Mouse (Mus musculus): ENCODE measurements around the gene Tmem86b.
"Not testable (repeated sequence)": the region's sequence is repeated elsewhere in the genome, so short reads cannot be mapped to it uniquely, and the experiment has no call there.

Gene Tmem86b

GRCm38 (mm10) chr7:4651581-4651980, 20.4 kb upstream of the Tmem86b start:
- intact Hi-C loops (cut with DNase I), result no loop called here

- intact Hi-C loops (cut with DNase I), result no loop called here
These were observed 16.8 kb upstream of the Tmem86b start for GRCm38 (mm10) chr7:4647992-4648391.

DNA sequence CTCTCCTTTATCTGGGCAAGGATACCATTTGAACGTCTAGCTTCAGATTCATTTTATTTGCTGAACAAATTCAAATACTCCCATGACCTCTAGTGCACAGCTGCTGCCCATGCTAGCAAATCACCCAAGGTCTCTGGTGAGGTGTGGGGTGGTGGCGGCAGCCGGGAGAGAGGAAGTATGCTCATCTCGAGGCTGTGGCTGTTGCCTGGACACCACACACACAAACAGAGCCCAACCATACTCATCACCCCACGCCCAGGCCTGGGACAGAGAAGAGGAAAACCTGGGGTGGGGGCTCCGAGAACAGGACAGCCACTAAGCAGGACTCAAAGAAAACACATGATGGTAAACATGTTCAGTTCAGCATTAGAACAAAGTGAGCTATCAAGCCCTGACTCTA, 16.1 kb upstream of the Tmem86b start:
- intact Hi-C loops (cut with DNase I), result no loop called here

GRCm38 (mm10) chr7:4646806-4647205, 15.6 kb upstream of the Tmem86b start:
- intact Hi-C loops (cut with DNase I), result no loop called here

DNA sequence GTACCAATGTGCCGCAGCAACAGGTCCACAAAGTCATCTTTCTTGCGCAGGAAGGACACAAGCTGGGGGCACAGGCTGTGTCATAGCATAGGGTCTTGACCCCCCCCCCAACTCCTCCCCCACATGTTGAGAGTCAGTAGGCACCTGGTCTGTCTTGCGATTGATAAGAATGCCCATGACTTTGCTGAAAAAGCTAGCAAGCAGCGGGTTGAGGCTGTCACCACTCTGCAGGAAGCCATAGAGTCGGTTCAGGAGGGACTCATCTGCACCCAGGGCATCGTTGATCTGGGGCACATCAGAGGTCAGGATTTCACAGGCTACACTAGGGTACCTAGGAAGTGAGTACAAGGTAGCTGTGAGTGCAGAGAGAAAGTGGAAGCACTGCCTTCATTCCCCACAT, 12.0 kb upstream of the Tmem86b start:
- intact Hi-C loops (cut with DNase I), result no loop called here

DNA sequence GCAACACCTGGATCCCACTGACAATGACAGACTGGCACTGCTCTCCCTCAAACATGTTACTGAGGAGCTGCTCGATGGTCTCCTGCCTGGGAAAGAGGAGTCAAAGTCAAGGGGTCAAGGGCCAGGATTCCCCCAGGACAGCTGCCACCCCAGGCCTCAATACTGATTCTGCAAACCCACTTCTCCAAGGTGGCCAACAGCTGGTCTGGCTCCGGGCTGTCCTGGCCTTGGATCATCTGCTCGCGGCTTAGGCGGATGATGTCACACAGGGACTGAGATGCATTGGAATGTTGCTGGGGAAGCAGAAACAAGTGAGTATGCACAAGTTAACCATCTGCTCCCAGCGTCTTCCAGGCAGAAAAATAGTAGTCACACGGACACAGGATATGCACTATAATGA, 10.7 kb upstream of the Tmem86b start:
- intact Hi-C loops (cut with DNase I), result no loop called here

DNA sequence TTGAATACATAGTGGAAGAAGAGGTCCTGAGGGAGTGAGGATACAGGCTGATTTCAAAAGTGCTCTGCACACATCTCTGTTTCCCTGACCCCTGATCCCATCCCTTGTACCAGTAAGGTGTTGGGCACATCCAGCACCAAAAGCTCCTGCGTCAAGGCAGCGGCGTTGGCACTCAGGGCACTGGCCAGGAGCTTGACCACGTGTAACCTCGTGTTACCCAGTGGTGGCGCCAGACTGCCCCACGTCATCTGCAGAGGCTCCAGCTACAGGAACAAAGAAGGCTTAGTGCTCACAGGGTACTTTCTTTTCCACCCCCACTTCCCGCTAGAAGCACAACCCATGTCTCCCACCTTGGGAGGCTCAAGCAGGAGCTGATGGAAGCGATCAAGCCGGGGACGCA, 9.9 kb upstream of the Tmem86b start:
- intact Hi-C loops (cut with DNase I), result no loop called here

GRCm38 (mm10) chr7:4636179-4636578, 5.0 kb upstream of the Tmem86b start:
- intact Hi-C loops (cut with DNase I), result no loop called here

DNA sequence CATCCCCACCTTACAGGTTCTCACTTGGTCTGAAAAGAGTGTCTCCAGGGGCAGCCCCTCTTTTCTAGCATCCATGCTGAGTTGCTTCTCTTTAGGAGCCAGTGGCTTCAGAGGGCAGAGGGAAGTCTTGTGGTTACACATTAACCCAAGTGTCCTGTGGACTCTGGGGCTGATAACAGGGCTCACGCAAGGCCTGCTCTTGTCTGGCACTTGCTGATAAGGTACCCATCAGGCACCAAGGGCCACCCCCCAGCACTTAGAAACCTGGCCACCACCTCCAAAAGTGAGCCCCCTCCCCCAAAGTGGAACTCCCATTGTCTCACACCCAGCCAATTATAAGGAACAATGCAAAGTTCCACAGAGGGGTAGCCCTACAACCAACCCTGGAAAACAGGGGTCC, 1.0 kb downstream of the Tmem86b start:
- intact Hi-C loops (cut with DNase I), result no loop called here

- intact Hi-C loops (cut with DNase I), result loop anchor here (10.0 kb wide), 2 partner anchors 75 to 165 kb away; partner anchors contain the start of gene Rpl28
These were observed 1.6 kb downstream of the Tmem86b start for GRCm38 (mm10) chr7:4629586-4629985.

DNA sequence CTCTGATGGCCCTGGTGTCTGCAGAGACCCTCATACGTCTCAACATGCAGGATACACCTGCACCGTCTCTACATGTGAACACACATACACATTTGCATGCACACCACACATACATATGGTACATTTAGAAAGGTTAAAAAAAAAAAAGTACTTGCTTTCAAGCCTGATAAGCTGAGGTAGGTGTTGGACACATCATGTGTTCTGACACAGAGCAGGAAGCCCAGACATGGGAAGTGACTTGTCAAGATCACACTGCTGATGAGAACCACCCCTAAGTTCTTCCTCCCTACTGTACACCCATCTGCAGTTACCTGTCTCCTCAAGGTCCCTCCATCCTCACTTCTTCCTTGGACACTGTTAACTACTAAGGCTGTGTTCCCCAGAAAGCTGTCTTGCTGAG, 5.3 kb downstream of the Tmem86b start:
- intact Hi-C loops (cut with DNase I), result loop anchor here (10.0 kb wide), 2 partner anchors 71 to 169 kb away; partner anchors contain the start of gene Rpl28

- intact Hi-C loops (cut with DNase I), result loop anchor here (10.0 kb wide), 2 partner anchors 70 to 170 kb away; partner anchors contain the start of gene Rpl28
These were observed 6.9 kb downstream of the Tmem86b start for GRCm38 (mm10) chr7:4624343-4624742.

- intact Hi-C loops (cut with DNase I), result loop anchor here (10.0 kb wide), 2 partner anchors 69 to 171 kb away; partner anchors contain the start of gene Rpl28
These were observed 7.6 kb downstream of the Tmem86b start for GRCm38 (mm10) chr7:4623544-4624189.

DNA sequence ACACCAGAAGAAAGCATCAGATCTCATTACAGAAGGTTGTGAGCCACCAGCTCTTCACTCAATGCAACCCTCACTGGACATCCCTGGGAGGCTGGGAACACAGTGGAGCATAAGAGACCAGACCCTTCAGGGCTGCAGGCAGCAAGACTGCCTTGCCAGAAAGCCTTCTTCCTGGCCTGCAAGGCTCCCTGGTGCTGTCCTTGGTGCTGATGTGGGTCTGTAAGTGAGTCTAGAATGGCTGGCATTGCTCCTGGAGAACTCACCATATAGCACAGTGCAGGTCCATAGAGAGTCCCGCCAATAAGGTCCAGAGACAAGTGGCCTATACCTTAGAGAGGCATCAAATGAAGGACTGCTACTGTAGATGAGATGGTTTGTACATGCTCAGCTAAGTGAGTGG, 11.2 kb downstream of the Tmem86b start:
- intact Hi-C loops (cut with DNase I), result loop anchor here (5.0 to 10.0 kb wide), 3 partner anchors 65 to 175 kb away; partner anchors contain the start of gene Rpl28

GRCm38 (mm10) chr7:4613740-4614403, 17.4 kb downstream of the Tmem86b start:
- intact Hi-C loops (cut with DNase I), result no loop called here

DNA sequence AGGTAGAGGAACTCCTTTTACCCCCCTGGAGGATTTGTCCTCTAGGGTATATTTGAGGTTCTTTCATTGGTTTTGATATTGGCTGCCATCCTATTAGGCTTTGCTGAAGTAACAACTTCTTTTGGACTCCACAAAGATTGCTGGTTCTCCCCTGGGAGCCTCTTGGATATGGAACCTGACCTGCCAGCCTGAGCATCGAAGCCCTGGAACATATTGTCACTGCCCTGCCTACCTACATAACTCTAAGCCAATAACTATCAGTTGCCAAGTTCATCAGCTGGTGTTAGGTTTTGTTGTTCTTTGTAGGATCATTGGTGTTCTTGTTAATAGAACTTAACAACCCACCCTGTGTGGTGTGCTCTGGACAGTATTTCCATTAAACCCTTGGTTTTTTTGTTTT, 18.3 kb downstream of the Tmem86b start:
- intact Hi-C loops (cut with DNase I), result no loop called here

GRCm38 (mm10) chr7:4612386-4612785, 18.8 kb downstream of the Tmem86b start:
- intact Hi-C loops (cut with DNase I), result no loop called here

DNA sequence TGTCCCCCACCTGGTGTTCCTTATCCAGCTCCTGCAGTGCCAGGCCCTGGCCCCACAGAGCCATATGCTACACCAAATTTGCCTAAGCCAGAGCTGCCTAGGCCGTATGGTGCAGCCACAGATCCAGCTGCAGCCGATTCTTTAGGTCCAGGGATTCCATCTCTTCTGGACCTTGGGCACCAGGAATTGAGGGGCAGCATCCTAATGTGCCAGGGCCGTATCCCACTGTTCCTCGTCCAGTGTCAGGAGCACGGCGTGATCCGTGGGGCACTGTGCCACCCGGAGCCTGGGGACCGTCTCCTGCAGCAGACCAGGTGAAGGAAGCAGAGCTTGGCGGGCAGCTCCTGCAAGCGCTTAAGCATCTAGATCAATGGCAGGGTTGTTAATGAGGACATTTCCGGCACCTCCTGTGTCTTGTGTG, 19.3 kb downstream of the Tmem86b start:
- intact Hi-C loops (cut with DNase I), result no loop called here

- intact Hi-C loops (cut with DNase I), result no loop called here
These were observed 19.7 kb downstream of the Tmem86b start for GRCm38 (mm10) chr7:4611511-4611910.

- intact Hi-C loops (cut with DNase I), result no loop called here
These were observed 23.2 kb downstream of the Tmem86b start for GRCm38 (mm10) chr7:4608002-4608401.

- intact Hi-C loops (cut with DNase I), result no loop called here
These were observed 27.3 kb downstream of the Tmem86b start, which contains the start of gene Ptprh for GRCm38 (mm10) chr7:4603873-4604272. TSS of gene Ptprh (minus strand) at chr7:4604041.

DNA sequence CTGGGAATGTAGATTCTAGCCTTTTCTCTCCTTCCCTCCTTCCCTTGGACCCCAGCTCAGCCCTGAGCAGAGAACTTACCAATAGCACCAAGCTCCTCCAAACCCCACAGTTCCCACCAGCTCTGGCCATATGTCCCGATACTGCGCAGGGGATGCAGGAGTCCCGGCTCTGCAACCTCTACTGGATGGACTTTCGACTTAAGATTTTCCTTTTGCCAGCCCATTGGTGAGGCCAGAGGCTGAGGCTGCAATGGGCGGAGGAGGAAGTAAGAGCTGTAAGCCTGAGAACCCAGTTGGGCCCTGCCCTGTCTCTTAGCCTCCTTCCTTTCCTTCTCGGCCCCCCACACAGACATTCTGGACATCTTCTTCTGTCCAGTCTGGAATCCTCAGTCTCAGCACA, 28.3 kb downstream of the Tmem86b start:
- intact Hi-C loops (cut with DNase I), result no loop called here

- intact Hi-C loops (cut with DNase I), result not testable (repeated sequence)
These were observed 34.2 kb downstream of the Tmem86b start for GRCm38 (mm10) chr7:4597046-4597445.
